Mouse (Mus musculus) gastrocnemius, adult 8-10 months (tissue): ENCODE results near the gene Arhgap31. TPM values are rescaled to one million over a fixed set of nuclear protein-coding genes. Genes with fewer than 3 reads are reported as not detected.
A peak's percentile ranks its signal among the peaks of the same experiment; 100 is the strongest.
"Not testable (repeated sequence)": the region's sequence is repeated elsewhere in the genome, so short reads cannot be mapped to it uniquely, and the experiment has no call there.

Experiments
- DNase-seq, 2 experiments: peaks; one replicate each; pipeline ENCODE4 v3.0.0; 2022; ENCODE audit warnings: low spot score in 2 of 2
- total RNA-seq, 4 experiments: library from RNA; stranded (reverse); gene quantifications; 2 replicates each; pipeline ENCODE4 v1.2.4; 2022

The Arhgap31 gene
- total RNA-seq, 4 experiments from 2014 or later, result 9.3 to 14.3 (median 11.0) TPM

DNA sequence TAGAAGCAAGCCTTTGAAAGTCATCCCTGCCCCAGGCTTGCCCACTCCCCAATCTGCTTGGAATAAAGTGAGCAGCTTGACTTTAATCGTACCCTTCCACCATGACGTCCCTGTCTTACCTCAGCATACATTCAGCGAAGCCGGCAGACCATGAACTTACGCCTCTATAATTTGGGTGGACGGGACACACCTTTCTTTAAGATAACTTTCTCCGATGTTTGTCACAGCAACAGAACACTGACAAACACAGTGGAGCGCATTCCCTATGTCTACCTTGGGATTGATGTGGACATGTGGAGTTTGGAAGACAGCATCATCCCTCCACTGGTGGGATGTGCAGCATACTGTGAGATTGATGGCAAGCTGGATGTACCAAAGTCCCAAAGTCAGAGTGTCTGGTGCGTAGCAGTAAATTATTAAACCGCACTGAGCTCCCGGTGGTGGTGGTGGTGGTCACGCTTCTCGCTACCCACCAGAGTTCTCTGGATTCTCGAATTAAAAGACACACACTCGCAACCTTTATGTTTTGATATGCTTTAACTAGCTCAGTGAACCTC is 15.6 kb upstream of the Arhgap31 start:
- no peak for DNase-seq

DNA sequence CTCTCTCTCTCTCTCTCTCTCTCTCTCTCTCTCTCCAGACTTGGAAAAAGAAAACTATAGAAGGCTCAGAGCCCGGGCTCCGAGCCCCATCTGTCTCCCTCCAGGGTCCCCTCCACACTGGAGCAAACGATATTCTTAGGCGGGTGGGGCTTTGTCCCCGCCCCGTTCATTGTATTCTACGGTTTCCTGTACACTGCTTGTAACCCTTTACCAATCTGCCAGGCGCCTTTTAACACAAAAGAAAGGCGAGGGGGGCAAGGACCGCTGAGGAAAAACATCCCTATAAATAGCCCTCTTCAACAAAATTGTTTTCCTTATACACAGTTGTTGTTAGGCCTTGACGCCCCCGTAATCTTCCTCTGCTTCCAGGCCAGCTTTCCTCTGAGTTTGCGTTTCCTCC is 11.9 kb upstream of the Arhgap31 start:
- no peak for DNase-seq

DNA sequence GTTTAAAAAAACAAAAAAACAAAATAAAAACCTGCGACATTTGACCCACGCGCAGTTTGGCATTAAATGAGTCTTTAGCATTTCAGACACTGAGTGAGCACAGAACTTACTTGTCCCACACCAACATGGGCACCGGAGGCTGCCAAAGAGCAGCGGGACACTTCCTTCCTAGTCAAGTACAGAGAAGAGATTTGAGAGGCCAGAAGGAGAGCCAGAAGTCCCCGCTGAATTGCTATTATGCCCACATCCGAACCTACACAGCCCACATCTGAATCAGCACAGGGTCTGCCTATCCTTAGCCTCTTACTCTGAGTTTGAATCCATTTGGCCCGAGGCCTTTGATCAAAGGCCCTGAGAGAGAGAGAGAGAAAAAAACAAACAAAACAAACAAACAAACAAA is 11.2 kb upstream of the Arhgap31 start:
- no peak for DNase-seq

- no peak for DNase-seq
Measured at GRCm38 (mm10) chr16:38721377-38721776, 8.3 kb upstream of the Arhgap31 start.

- not testable (repeated sequence) for DNase-seq
Measured at GRCm38 (mm10) chr16:38714259-38714526, 1.1 kb upstream of the Arhgap31 start.

GRCm38 (mm10) chr16:38713404-38714258 is 557 bp upstream of the Arhgap31 start:
- no peak for DNase-seq

DNA sequence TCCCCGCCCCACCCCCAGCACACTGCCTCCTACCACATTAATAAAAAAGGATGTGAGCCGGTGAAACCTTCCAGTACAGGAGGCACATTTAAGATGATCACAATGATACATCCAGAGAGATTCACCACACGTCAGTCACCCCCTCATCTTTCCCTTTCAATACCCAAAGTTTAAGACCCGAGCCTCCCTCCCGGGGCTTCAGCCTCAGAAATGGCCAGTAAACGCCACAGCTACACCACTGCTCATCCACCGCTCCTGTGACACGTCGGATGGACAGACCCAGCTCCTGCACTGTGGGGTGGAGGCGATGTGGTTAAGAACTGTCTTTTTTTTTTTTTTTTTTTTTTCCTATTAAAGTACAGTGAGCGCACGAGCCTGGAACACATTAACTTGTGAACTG is 969 bp downstream of the Arhgap31 start:
- DNase-seq, result no peak

GRCm38 (mm10) chr16:38711245-38711644 is 1.8 kb downstream of the Arhgap31 start:
- no peak for DNase-seq

DNA sequence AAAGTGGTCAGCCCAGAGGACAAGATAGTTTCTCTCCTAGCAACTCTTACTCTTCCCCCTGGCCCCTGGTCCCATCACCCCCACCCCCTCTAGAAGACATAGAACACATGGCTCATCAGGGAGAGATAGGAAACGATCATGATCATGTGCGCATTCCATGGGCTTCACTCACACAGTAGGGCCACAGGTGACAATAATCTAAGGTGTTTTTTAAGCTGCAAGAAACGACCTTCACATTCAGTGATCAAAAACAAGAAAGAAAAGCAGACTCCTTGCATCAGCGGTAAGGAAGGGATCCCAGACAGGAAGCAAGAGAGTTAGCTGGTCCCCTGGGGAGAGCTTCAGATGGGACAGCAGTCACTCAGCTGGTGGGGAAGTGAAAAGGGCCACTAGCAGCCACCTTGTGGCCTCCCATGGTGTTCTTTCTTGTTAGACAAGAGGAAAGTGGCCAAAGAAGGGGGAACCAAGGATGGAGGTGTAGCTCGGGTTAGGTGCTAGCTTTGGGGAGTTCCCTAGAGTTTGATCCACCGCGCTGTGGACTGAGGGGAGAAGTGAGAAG is 4.0 kb downstream of the Arhgap31 start:
- DNase-seq, result no peak

GRCm38 (mm10) chr16:38706782-38707181 is 6.3 kb downstream of the Arhgap31 start:
- DNase-seq, result no peak

GRCm38 (mm10) chr16:38705531-38706281 is 7.4 kb downstream of the Arhgap31 start:
- no peak for DNase-seq

GRCm38 (mm10) chr16:38703501-38703900 is 9.6 kb downstream of the Arhgap31 start:
- no peak for DNase-seq

GRCm38 (mm10) chr16:38702316-38702715 is 10.8 kb downstream of the Arhgap31 start:
- DNase-seq, result no peak

- DNase-seq, result no peak
Measured at GRCm38 (mm10) chr16:38701492-38702185, 11.4 kb downstream of the Arhgap31 start.

GRCm38 (mm10) chr16:38700392-38701162 is 12.5 kb downstream of the Arhgap31 start:
- no peak for DNase-seq

GRCm38 (mm10) chr16:38697611-38698010 is 15.5 kb downstream of the Arhgap31 start:
- DNase-seq, result no peak

DNA sequence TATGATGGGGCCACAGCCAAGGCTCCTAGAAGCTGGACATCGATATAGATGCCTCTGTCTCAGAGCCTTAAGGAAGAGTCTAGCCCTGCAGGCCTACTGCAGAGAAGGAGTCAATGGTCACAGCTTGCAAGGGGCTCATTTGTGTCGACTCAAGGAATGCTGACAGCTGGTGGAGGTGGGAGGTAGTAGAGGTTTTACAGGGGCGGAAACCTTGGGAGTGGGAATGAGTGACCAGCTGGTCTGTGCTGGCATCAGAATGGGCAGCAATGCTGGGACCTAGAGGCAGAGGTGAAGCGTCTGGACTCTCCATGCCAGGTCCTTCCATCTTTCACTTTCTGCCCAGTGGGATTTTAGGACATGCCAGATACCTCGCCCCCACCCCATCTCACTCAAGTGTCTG is 17.5 kb downstream of the Arhgap31 start:
- DNase-seq, result no peak

DNA sequence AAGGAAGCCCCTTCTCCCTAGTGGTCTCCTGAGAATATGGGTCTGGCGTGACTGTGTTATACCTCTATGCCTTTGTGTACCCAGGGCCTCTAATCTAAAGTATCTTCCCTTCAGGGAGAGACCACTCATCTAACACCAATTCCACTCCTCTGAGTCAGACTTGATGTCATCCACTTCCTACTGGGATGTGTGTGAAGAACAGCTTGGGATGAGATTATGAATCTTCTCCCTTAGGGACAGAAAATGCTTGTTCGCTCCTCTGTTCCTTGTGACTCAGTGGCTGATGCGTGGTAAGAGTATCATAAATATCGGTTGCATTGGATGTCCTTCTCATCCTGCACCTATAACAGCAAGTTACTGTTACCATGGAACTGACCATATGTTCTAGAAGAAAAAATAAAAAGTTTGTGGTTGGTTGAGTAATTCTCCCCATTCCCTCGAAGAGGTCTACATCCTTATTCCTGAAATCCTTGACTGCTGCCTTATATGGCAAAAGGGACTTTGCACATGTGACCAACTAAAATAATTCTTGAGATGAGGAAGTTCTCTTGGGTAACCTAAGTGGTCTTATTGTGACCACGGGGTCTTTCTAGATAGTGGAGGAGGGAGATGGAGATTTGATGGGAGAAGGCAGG is 18.1 kb downstream of the Arhgap31 start:
- DNase-seq, result no peak

DNA sequence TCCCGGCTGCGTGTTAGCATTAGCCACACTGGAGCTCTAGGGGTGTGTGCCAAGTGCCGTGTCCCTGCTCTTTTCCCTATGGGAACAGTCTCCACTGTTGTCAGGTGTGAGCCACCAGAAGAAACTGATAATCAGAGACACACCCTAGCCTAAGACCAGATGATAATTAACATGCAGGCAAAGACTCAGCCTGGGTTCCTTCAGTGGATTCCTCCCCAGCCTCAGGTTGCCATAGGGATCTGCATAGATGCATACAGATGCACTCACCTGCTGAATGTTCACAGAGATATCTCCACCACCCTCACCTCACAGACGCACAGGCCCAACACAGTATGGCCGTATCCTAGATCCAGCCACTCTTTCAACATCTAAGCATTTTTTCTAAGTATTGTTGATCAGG is 22.6 kb downstream of the Arhgap31 start:
- no peak for DNase-seq

- DNase-seq, result peak; percentile 54 to 63
Measured at GRCm38 (mm10) chr16:38689786-38690185, 23.3 kb downstream of the Arhgap31 start.
